Mouse (Mus musculus) olfactory bulb, adult 2 months (tissue): Measurements from ENCODE around the gene Tmcc2. TPM values are rescaled to one million over a fixed set of nuclear protein-coding genes. Genes with fewer than 3 reads are reported as not detected.

Source experiments
- H3K27ac ChIP-seq: fragments of 200-500 bp; 2 replicates; pipeline ENCODE4 v1.5.1; 2012; ENCODE audit warnings: low read depth, low read length; ENCODE audit not compliant: insufficient read depth
- H3K4me1 ChIP-seq: fragments of 200-500 bp; 2 replicates; pipeline ENCODE4 v1.6.1; 2012; ENCODE audit warnings: low read length; ENCODE audit not compliant: control insufficient read depth, insufficient read depth
- H3K4me3 ChIP-seq: fragments of 200-500 bp; 2 replicates; pipeline ENCODE4 v1.5.1; 2012; ENCODE audit warnings: mild to moderate bottlenecking, low read depth, low read length, moderate library complexity; ENCODE audit not compliant: insufficient read depth
- CTCF ChIP-seq: fragments of 200-500 bp; IDR thresholded peaks from 2 replicates; pipeline ENCODE4 v1.5.1; 2012; ENCODE audit warnings: low read depth, mild to moderate bottlenecking, low read length, moderate library complexity; ENCODE audit not compliant: insufficient read depth
- POLR2A ChIP-seq: fragments of 200-500 bp; IDR thresholded peaks from 2 replicates; pipeline ENCODE4 v1.6.1; 2012; ENCODE audit warnings: mild to moderate bottlenecking, low read depth, low read length, moderate library complexity; ENCODE audit not compliant: insufficient read depth
- WGBS: fragments of 180-500 bp; shearing (Covaris S2); methylation state at CpG from one replicate; pipeline ENCODE4 v1.1.7; 2018; 5-methylcytosine and 5-hydroxymethylcytosine counted together
- polyA plus RNA-seq: library from polyadenylated mRNA; stranded (reverse); fragments of >200 nt; gene quantifications from 2 replicates; pipeline ENCODE4 v1.2.4, GENCODE M21; 2012; ENCODE audit warnings: low replicate concordance; ENCODE audit not compliant: missing spikeins, insufficient read depth, insufficient read length

Gene Tmcc2
- polyA plus RNA-seq: not detected in 2 replicates

DNA sequence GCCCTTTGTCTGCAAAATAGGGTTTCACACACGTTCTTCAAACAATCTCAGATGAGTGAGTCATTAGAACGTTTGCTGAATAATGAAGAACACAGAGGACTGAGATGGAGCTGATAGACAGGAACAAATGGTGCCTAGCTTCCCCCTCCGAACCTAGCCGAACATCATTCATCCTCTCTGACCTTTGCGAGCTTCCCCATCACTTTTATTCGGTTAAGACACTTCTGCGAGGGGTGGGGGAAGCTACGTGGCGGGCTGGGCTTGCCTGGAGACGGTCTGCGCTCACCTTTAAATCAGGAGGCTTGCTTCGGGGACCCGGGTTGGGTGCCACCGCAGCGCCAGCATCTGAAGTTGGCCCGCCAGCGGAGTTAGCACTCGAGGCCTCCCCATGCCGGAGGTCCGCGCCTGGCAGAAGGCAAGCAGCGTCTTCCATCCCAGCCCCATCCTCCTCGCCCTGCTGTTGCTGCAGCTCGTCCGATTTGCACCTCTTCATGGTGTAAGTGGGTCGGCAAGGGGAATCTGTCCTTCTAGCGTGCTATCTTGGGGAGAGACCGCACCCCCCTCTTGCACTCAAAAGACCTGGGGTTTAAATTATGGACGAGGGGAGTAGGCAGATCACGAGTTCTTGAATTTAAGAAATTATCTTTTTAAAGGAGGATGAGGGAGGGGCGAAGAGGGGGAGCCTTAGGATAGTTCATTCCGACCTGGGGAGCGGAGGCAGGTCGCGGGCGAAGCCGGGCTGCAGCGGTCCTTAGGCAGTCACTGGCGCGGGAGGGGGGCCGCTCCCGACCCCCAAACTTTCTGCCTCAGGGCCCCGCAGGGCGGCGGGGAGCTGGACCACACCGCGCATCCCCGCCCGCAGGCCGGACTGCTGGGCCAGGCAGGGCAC, at the start of gene Tmcc2:
Gene Tmcc2 (minus strand): TSS at position 591 of the 889 bp plus-strand sequence.
- Histone ChIP-seq H3K27ac (peak within 1 kb of the TSS; percentile 90), H3K4me3 (peak within 1 kb of the TSS; percentile 59), H3K4me1 (peaks cover 20% of the 10 kb centered on the region)
- WGBS: under 1% methylated on average over 50 of the region's 50 CpGs
- TF ChIP-seq CTCF: no peak
- TF ChIP-seq POLR2A: no peak

DNA sequence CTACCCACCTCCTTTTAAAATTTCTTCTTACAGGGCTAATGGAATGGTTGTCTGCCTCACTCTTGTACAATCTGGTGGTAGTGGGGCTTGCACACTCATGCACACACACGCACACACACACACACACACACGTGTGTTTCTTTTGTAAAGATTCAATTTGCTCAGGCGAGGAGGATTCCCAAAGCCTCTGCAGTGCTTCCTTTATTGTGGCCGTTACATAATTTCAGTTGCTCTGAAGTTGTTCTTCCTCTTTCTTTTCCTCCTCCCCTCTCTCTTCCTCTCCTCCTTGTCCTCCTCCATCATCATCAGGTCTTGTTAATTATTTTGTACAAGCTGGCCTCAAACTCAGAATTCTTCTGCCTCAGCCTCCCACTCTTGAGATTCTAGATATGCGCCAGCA, 46.3 kb upstream of the Tmcc2 start:
- Histone ChIP-seq H3K4me1 (peaks cover 3% of the 10 kb centered on the region; the same call in 1 of the 2 replicates), H3K4me3 (no peak overlapping the region), H3K27ac (no peak overlapping the region)
- TF ChIP-seq POLR2A: no peak
- TF ChIP-seq CTCF: no peak
- WGBS: 70% methylated on average over 5 of the region's 5 CpGs

DNA sequence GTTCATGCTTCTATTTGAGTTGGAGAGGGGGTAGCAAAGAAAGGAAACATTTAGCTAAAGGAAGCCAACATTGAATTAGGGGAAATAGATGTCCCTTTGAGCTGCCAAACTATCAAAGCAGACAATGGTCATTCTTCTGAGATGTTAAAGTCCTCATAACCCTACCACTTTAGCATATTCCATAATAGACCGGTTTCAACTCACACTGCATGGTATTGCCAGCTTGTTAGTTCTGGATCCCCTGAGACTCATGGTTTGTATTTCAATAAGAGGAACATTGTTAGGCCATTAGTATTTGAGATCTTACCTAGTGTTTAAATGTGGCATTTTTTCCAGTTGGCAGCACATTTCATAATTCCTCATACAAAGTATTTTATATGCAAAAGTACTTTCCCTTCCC, 45.9 kb upstream of the Tmcc2 start:
- no peak for TF ChIP-seq POLR2A
- TF ChIP-seq CTCF: no peak
- no peak overlapping the region for H3K4me3 ChIP-seq
- H3K4me1 ChIP-seq: peaks cover 6% of the 10 kb centered on the region
- H3K27ac ChIP-seq: no peak overlapping the region
- 15% methylated on average over 1 of the region's 1 CpGs for WGBS

DNA sequence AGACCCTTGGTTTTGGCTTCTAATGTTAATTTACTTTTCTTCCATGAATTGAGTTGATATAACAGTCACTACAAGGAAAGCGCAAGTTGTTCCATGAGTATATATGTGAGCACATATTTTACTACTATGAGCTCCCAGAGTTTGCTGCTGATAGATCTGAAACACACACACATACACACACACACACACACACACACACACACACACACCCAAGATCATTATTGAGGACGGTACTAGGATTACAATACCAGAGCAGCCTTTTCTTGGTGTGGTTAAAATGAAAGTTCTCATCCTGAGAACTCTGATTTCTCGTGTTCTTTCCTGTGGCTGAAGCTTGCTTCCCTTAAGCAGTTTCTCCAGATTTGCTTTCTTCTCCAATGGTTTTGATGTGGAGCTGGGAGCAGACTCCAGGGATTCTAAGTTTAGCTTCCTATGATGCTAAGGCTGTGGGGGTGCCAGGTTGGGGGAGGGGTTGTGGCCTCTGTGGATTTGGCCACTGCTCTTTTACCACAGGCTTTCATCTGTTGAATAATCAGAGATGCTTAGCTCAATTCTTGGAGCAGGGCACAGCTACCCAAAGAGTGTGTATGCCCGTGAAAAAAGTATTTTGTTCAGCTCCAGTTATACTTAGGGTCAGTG, 45.4 kb upstream of the Tmcc2 start:
- TF ChIP-seq POLR2A (no peak), CTCF (no peak)
- Histone ChIP-seq H3K4me3 (no peak overlapping the region), H3K4me1 (peaks cover 11% of the 10 kb centered on the region), H3K27ac (no peak overlapping the region)
- WGBS: 52% methylated on average over 4 of the region's 4 CpGs

DNA sequence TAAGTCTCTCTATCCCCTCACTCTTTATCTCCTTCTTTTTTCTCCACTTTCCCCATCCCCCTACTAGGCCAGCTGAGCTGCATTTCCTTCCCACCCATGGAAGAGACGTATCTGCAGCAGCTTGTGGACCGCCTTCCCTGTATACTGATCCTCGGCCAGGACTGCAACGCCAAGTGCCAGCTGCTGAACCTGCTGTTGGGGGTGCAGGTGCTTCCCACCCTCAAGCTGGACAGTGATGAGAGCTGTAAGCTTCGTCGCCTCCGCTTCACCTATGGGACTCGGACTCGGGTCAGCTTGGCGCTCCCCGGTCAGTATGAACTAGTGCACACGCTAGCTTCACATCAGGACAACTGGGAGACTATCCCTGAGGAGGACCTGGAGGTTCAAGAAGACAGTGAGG, 43.0 kb upstream of the Tmcc2 start:
- H3K4me3 ChIP-seq: no peak overlapping the region
- 88% methylated on average over 12 of the region's 12 CpGs for WGBS
- H3K27ac ChIP-seq: no peak overlapping the region
- peaks cover 11% of the 10 kb centered on the region for H3K4me1 ChIP-seq
- TF ChIP-seq POLR2A: no peak
- TF ChIP-seq CTCF: no peak

DNA sequence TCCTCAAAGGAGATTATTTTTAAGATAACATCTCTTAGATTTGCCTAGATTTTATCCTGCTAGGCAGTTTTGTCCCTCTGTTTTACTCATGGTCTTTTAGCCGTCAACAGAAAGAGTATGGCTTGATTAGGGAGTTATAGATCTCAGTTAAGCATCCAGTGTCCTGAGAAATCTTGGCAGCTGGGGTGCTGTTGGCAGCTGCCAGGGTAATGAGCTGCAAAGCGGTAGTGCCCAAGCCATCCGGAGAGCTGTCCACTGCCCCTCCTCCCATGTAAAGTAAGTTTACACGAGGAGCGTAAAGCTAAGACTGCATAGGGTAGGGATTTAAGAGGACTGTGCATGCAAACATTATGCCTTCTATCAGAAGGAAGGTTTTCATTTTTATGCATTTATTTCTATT, 42.3 kb upstream of the Tmcc2 start:
- 53% methylated on average over 5 of the region's 5 CpGs for WGBS
- TF ChIP-seq CTCF (no peak), POLR2A (no peak)
- Histone ChIP-seq H3K4me3 (no peak overlapping the region), H3K4me1 (peaks cover 11% of the 10 kb centered on the region), H3K27ac (no peak overlapping the region)

DNA sequence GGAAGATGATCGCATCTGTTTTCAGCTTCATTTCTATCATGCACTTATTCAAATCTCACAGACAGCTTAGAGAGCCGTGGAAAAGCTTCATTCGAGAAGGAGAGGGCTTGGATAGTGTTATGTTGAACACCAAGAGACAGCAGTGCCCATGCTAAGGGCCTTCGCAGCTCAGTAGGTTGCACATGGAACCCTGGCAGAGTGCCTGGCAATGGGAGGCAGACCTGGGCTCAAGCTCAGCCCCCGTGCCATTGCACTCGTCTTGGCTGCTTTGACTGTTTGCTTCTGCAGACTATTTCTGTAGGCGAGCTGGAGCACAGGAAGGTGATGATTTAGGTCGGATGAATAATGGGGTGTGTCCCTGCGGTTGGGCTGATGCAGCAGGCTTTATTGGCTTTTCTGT, 40.6 kb upstream of the Tmcc2 start:
- Histone ChIP-seq H3K4me1 (peaks cover 11% of the 10 kb centered on the region), H3K27ac (no peak overlapping the region; the same call in 1 of the 2 replicates), H3K4me3 (no peak overlapping the region)
- no peak for TF ChIP-seq CTCF
- WGBS: 15% methylated on average over 9 of the region's 9 CpGs

DNA sequence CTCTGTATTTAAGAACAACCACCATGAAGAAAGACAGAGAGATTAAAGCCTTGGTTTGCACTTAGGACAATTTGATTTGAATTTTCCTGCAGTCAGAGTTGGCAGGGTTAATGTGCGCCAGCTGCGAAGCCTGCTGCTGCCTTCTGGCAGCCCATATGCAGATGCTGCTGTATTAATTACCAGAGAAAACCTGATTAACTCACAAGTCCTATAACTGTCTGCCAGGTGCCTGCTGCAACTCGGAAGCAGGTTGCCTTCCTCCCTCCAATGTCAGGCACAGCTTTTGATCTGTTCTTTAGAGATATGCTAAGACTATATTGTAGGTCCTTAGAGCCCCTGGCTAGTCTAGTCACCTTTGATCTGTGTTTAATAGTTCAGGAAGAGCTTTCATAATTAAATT, 39.7 kb upstream of the Tmcc2 start:
- 9% methylated on average over 3 of the region's 3 CpGs for WGBS
- Histone ChIP-seq H3K4me1 (peaks cover 9% of the 10 kb centered on the region), H3K4me3 (no peak overlapping the region), H3K27ac (no peak overlapping the region)
- TF ChIP-seq POLR2A: no peak
- TF ChIP-seq CTCF: no peak

DNA sequence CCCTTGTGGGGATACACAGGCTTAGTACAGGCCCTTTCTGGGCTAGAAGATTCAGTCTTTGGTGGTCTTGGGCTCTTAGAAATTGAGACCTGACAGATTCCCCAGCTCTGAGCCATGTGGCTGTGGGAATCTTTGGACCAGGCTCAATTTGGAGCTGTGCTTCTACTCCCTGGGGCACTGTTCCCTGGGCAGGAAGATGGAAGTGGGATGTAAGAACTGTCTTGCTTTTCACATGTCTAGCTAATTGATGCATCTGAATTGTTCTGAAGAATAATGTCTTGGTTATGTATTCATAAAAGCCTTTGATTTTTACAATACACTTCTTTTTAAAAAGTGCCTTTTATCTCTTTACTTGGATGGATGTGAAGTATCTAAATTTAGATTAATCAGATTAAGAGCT, 34.5 kb upstream of the Tmcc2 start:
- Histone ChIP-seq H3K4me1 (peaks cover 3% of the 10 kb centered on the region; the same call in 1 of the 2 replicates), H3K4me3 (no peak overlapping the region), H3K27ac (no peak overlapping the region)
- TF ChIP-seq CTCF (no peak), POLR2A (no peak)
